Mouse (Mus musculus) gastrocnemius, postnatal 36 days (tissue): ENCODE measurements at regions not wholly inside any gene's neighbourhood (a gene's known extent, or its start where the extent isn't known, plus 50 kb on each side); places are given as distances from the start of the nearest gene placed in this dataset.

Source experiments
- DNase-seq, 2 experiments: peaks; one replicate each; pipeline ENCODE4 v3.0.0; 2022
- intact Hi-C: fragments of 180-260 bp; cut with DNase I; formaldehyde crosslinking; loops from one replicate; pipeline ENCODE4 v1.15.1; 2025

DNA sequence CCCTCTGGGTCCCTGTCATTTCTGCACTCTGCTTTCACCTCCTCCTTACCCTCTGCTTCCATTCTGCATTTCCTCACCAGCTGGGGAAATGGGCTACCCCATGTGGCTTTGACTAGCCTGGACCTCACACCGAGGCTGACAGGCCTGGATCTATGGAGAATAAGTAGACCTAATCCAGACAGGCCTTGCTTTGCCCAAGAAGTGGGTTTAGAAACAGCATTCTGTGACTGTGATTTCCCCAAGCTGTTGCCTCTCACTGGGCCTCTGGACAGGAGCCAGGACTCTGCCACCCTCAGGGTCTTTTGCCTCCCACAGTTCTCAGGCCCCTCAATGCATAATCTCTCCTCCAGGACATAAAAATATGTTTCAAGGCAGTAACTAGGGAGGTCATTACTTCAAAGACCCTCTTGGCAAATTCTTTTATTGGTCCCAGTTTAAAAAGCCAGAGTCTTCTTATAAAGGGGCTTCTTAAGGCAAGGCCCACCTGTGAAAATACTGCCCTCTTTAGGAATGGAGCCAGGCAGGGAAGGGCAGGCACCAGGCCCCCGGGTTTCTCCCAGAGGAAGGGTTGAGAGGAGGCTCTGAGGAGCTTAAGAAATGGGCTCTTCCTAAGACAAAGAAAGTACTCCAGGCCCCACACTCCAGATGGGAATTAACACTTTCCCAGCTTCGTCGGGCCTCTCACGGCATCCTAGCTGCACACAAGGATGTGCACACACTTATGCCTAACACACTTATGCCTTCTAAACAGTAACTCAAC lies 151.8 kb downstream of the Cyp26b1 start:
- no peak for DNase-seq

DNA sequence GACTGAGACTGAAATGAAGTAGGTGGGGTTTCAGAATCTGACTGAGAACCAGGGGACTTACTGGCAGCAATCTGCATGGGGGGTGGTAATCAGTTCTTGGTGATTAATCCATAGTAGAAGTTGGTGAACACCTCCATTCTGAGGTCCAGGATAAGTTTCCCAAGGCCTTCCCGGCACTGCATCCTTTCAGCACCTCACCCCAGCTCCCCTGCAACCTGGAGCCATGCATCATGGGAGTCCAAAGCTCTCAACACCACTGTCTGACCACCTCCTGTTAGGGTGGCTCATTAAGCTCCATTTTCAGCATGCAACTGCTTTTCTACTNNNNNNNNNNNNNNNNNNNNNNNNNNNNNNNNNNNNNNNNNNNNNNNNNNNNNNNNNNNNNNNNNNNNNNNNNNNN lies 157.0 kb downstream of the Cyp26b1 start:
- intact Hi-C loops, result no loop called here
- DNase-seq, result no peak

More for the DNA sequence above, 151.8 kb downstream of the Cyp26b1 start:
- intact Hi-C loops, result no loop called here

DNA sequence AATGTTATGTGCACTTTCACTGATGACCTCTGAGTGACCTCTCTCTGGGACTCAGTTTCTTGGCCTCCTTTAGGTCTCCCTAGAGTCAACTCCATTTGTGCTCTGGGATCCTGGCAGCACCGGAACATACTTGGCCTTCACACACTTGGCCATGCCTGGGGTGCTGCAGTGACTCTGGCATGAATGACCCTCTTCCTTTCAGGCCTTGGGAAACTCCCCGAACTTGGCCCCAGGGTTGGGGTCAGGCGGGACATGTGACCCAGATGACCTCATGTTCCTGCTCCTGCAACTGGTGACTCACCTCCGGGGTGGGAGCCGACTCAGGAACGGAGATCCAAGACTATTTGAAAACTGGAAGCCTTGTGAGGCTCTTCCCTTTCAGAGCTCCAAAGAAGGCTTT lies 159.2 kb downstream of the Cyp26b1 start:
- intact Hi-C loops, result no loop called here
- DNase-seq, result peak; percentile 59 to 70

DNA sequence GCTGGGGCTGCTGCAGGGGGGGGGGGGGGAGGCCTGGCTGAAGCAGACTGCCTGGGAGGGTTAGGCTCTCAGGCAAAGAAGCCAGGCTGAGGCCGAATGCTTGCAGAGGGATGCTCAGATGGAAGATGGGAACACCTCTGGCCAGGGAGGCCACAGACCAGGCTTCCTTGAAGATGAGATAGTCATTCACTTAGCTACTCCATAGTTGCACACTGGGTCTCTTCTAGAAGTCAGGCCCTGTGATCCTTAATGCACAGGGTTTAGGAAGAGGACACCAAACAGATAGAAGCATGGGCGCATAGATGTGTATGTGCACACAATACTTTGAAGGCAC lies 162.1 kb downstream of the Cyp26b1 start:
- intact Hi-C loops, result no loop called here
- no peak for DNase-seq

DNA sequence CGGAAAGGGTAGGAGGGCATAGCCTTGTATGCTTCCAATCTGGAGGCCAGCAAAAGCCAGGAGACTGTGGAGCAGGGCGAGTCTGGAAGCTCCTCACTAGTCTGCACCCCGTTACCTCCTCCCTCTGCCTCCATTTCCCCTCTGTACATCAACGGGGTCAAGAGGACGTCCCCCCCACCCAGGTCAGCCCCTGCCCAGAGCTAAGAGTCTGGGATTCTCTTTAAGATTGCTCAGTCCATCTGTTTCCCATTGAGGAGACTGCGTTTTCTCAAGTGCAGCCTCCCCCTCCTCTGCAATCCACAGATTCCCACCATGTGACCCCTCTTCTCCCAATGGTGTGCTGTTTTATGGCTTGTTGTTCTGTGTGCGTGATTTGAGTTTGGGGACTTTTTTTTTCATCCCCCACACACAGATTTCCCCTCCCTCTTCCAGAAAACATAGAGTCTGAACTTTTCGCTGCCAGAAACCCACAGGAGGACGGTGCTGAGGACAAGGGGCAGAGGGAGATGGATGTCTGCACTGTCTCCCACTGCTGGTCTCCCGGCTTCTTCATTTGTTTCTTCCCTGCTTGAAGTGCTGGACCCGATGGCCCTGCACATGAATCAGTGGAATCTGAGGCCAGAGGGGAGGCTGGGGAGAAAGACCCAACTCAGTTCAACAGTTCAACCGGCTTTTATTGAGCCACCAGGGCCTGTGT lies 162.6 kb downstream of the Cyp26b1 start:
- DNase-seq, result no peak
- intact Hi-C loops, result no loop called here

DNA sequence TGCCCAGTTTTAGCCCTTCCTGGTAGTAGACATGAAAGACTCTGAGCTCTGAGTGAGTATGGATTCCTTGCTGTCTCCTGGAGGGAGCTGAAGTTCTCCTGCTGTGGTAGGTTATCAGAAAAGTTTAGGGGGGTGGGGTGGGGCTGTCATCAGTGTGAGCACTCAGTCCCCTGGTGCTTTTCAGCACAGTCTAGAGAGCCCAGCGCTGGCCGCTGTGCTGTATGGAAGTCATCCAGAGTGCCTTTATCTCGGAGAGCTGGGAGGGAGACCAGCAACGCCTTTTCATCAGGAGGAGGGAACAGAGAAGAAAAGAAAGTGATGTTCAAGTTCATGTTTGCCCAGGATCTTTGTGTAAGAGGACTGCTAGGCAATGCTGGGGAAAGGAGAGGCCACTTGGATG lies 163.6 kb downstream of the Cyp26b1 start:
- intact Hi-C loops, result no loop called here
- no peak for DNase-seq

DNA sequence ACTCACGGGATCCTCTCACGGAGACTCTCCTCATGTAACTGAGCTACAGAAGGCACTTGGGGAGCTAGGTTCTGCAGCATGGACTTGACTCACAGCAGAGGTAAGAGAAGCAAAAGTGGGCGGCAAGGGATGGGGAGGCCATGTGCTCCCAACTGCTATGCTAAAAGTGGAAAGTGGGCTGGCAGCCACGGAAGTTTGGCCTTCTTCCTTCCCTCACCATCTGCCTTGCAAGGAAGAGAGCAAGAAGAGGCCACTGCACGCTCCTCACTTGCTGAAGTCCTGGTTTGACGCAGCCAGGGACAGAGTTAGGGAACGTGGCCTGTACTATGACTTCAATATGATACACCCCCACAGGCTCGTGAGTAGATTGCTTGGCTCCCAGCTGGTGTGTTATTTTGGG lies 164.5 kb downstream of the Cyp26b1 start:
- DNase-seq, result peak in 1 of 2 experiments; percentile 38
- intact Hi-C loops, result loop anchor here (5.0 kb wide), 1 partner anchor 163 kb away; the partner anchor contains the start of gene Cyp26b1

DNA sequence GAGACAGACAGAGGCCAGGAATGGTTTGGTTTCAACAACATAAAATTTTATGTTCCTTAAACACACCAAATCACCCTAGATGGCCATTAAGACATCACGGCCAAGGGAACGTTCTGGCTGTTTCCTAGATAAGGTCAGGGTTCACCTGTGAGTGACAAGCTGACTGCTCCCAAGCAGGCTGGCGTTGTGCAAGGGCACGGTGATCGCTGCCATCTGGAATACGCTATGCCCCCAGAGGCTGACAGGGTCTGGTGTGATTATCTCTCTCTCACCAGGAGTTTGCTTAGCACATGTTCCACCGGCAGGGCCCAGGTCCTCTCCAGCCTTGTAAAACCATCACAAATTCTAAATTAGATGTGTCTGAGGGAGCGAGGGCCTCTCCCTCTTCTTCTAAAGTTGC lies 167.0 kb downstream of the Cyp26b1 start:
- intact Hi-C loops, result loop anchor here (5.0 kb wide), 1 partner anchor 166 kb away; the partner anchor contains the start of gene Cyp26b1
- DNase-seq, result no peak

DNA sequence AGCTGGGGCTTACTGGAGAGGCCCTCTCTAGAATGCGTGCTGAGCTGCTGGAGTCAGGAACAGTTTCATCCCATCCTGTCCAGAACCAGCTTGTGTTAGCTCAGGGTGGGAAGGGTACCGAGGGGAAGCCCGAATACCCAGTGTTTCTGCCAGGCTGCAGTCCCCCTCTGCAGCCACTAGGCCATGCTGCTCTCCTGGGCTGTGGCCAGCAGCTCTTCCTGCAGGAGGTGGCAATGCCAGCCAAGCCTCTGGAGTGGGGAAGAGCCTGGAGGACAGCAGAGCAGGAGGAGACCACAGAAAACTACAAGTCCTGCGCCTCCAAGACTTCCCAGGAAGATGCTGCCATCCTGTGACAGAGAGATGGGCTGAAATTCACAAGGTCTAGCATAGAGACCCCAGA lies 167.9 kb downstream of the Cyp26b1 start:
- intact Hi-C loops, result loop anchor here (5.0 kb wide), 1 partner anchor 166 kb away; the partner anchor contains the start of gene Cyp26b1
- DNase-seq, result no peak

DNA sequence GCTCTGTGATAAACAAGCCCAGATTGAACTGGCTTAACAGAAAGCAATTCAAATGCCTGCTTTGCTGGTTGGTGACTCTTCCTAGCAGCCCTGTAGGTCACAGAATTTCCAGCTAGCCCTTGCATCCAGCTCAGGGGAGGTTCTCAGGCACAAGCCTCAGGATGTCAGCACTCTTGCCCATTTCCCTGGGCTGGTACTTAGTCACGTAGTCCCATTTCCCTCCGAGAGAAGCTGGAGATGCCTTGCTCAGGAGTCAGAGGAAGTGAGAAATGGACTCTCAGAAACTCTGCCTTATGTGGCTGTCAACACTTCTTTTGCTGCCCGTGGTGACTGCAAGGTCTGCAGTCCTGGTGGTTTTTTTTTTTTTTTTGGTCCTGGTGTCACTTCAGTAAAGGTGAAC lies 170.8 kb downstream of the Cyp26b1 start:
- intact Hi-C loops, result no loop called here
- no peak for DNase-seq

DNA sequence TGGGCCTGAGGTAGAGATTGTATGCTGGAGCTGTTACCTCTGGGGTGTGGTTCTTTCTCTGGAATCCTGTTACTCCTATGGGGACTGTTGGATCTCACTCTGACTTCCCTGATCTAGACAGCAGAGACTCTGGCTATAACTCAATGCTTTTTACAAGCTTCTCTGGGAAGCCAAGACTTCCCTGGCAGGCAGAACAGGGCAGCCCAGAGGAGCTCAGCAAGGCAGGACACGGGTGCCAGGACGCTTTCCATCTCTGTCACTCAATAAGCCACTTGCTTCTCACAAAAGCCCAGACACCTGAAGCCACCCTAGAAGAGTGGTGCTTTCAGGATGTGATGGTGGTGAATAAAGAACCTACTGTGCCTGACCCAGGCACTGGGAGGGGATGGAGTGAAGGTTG lies 174.0 kb downstream of the Cyp26b1 start:
- DNase-seq, result no peak
- intact Hi-C loops, result no loop called here

DNA sequence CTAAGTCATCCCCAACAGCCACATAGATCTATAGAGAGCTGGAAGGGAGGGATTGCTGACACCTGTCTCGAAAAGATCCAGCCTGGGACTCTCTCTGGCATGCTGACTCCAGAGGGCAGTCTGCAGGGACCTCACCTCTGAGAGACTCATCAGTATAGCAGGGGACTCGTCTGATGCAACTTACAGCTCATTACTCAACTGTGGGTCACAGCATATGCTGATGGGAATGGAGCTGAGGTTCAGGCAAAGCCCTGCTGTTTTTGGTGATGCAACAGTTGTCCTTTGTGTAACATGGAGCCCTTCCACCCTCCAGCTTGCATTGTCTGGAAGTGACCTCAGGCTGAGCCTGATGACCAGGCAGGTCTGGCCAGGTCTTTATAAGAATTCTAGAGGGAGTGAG lies 174.4 kb downstream of the Cyp26b1 start:
- intact Hi-C loops, result no loop called here
- no peak for DNase-seq

DNA sequence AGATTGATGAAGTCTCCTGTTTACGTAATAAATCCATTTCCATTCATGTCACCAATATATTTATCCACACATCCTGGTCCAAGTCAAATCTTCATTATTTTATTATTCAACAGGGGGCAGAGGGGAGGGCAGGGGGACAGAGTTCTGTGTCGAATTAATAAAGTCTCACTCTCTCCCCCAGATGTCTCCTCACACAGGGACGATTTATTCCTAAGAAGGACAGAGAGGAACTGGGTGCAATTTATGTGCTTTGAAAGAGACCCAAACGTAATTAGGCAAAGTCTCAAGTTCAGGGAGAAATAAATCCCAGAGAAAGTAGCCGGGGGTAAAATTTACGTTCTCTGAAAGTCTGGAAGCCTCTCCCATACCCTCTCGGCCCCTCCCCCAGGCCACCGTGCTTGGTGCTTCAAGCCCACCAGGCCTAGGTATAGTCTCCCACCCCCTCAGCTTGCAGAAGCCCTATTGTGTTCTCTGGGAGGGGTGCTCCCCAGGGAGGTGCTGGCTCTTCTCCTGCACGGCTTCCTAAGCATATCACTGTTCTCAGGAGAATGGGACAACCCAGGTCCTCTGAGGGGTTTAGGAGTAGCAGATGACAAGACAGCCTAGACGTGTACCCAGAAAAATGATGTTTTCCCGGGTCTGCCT lies 176.6 kb downstream of the Cyp26b1 start:
- intact Hi-C loops, result no loop called here
- no peak for DNase-seq

DNA sequence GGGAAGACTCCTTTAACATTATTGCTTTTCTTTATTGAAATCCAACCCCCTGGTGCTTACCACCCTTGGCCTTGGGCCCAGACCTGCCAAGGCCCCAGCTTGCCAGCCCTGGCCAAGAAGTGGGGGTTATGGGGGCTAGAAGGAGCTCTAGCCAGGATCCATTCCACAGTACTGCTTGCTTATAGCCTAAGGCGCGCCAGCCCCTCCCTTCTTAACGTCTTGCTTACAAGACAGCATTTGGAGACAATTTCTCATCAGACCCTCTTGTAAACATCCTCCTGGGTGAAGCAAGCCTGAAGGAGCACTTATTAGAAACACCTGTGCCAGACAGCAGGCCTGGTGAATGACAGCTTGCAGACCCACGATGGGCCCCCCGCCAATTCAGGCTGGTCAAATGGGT lies 179.3 kb downstream of the Cyp26b1 start:
- intact Hi-C loops, result no loop called here
- DNase-seq, result no peak

DNA sequence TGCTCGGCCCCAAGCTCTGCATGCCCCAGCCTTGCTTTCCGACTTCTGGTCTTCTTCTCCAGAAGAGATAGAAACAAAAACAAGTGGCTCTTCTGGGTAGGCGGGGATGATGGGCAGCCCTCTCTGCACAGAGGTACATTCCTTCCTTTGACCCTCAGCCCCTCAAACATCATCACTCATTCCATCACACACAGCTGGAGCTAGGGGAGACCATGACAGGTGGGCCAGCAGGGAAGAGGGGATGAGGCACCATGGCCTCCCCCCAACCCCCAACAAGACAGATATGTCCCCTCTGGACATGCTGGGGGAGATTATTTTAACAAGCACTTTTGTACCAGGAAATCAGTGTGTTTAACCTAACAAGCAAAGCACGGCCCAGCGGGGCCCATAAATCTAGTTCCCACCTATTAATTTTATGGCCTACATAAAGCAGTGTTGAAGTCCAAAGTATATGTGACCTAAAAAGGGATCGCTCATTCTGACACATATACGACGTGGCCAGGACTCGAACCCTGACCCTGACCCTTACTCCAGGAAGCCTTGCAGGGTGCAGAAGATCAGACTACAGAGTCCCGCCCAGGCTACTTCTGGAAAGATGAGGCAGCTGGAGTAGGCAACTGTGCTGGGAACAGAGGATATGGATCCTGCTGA lies 183.7 kb downstream of the Cyp26b1 start:
- intact Hi-C loops, result loop anchor here (2.0 to 10.0 kb wide), 4 partner anchors 181 to 605 kb away; no protein-coding TSS in a partner anchor
- DNase-seq, result no peak

DNA sequence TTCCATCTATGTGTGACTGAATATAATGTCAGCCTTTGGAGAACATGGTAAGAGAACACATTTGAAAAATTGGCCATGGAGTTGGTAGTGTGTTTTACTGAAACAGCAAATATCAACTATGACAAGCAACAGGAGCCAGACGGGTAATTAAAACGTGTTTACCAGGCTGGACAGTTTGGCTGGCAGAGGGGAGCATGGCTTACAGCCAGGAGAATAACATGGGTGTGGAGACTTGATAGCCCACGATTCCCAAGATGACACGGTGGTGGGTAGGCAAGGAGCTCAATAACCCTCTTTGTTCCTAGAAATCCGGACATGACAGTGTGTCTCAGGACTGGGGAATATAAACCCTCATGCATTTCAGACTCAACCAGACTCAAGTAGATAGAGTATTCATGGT lies 185.2 kb downstream of the Cyp26b1 start:
- DNase-seq, result no peak

DNA sequence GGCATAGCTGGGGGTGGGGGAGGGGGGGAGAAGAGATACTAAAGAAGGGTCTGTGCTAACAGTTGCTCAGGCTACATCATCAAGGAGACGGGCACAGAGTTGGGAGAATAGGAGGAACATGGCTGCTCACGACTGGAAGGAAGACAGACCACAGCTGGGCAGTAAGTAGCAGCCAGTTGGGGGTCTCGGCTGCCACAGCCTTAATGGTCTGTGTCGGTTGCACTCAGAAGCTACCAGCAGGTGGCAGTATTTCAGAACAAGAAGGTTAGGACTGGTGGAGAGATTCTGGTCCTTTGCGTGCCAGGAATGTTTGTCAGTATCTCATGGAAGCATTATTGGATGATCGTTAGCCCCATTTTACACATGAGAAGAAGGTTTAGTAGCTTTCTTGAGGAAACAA lies 185.9 kb downstream of the Cyp26b1 start:
- intact Hi-C loops, result loop anchor here (2.0 to 10.0 kb wide), 4 partner anchors 183 to 607 kb away; no protein-coding TSS in a partner anchor
- DNase-seq, result peak in 1 of 2 experiments; percentile 45

More for the DNA sequence above, 185.2 kb downstream of the Cyp26b1 start:
- intact Hi-C loops, result loop anchor here (2.0 to 10.0 kb wide), 4 partner anchors 182 to 606 kb away; no protein-coding TSS in a partner anchor

DNA sequence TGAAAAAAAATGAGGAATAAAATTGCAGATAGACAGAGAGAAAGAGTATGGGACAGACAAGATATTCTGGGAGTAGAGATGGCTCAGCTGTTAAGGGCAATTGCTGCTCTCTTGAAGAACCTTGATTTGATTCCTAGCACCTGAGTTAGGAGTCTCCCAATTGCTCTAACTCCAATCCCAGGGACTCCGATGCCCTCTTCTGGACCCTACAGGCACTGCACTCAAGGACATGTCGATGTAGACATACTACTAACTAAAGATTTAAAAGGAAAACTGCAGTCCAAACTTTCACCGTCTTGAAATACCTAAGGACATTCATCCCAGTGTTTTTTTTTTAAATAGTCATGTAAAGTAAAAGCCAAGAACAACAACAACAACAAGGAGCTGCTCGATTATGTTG lies 189.0 kb downstream of the Cyp26b1 start:
- intact Hi-C loops, result loop anchor here (5.0 to 10.0 kb wide), 3 partner anchors 312 to 610 kb away; no protein-coding TSS in a partner anchor
- DNase-seq, result no peak

DNA sequence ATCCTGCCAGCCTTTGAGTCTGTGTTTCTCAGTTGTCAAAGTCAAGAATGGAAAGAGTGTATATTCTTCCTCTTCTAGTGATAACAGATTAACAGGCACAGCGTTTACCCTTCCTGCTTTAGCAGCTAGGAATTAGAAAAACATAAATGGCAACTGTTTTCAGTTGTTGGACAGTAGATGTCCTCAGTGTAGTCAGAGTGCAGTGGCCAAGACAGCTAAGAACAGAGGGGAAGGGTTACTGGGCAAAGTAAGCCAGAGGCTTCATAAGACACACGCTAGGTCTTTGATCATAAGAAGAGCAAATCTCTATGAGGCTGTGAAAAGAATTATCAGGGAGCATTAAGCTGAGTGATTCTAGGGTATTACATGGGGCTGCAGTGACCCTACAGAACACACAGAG lies 191.3 kb downstream of the Cyp26b1 start:
- DNase-seq, result no peak
- intact Hi-C loops, result loop anchor here (10.0 kb wide), 1 partner anchor 612 kb away; no protein-coding TSS in a partner anchor

DNA sequence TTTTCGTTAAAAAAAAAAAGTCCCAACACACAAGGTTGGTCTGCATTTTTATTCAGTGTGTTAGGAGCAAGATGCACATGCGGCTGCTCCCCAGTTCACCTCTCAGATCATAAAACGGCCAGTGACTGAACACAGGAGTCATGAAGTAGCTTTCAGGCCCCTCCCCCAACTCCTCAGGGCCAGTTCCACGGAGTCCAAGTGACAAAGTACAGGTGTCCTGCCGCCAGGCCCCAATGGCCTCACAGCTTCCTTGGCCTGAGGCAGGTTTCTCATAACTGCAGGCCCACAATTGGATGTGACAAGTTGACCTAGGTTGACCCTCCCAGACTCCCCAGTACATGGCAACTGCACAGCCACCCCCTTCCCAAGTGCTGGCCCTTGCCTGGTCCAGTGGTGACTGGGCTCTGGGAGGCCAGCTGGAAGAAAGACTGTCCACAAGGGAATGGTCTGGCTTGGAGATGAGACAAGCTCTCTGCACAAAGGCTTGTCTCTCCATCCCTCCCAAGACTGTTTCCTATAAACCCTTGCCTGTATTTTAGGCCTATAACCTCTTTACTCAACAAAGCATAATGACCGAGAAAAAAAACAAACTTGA lies 199.1 kb downstream of the Cyp26b1 start:
- peak; percentile 22 to 36 for DNase-seq
- intact Hi-C loops, result no loop called here
